Mouse (Mus musculus): ENCODE measurements around the gene Bmp8a.
A peak's percentile ranks its signal among the peaks of the same experiment; 100 is the strongest.

Bmp8a gene

GRCm38 (mm10) chr4:123284731-123285624 is 58.1 kb downstream of the Bmp8a start:
- DNase-seq = peak in 1 of 2 experiments; percentile 14

- peak; percentile 23 to 33 for DNase-seq
These were observed 59.4 kb downstream of the Bmp8a start for GRCm38 (mm10) chr4:123283675-123284064.

- peak; percentile 53 to 67 for DNase-seq
These were observed 60.0 kb downstream of the Bmp8a start for GRCm38 (mm10) chr4:123282915-123283674.

DNA sequence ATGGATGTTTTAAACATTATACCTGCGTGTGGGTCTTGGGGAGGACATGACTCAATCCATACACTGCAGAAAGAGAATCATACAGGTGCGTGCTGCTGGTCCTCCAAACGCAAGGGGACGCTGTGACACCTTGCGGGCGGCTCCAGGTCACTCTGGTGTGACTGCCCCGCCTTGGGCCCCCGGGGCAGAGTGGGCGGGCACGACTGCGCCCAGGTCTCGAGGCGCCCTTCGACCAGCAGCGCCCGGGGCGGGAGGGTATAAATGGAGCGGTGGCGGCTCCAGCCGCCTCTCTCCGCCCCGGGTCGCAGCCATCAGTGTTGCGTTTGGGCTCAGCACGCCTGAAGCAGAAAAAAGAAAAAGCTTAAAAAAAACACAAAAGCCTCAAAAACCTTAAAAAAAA is 60.6 kb downstream of the Bmp8a start:
- DNase-seq = peak; percentile 93 to 95

DNA sequence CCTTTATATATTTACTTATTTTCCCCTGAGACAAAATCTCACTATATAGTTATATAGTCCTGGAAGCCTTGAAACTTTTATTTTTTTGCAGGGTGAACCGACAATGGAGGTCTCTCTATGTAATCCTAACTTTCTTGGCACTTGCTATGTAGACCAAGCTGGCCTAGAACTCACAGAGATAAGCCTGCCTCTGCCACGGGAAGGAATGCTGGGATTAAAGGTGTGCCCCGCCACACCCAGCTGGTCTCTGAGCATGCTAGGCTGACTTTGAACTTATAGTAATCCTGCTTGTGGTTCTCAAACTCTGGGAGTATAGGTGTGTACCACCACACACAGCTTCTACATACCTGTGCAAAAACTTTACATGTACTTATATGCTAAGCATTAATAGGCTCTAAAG is 62.9 kb downstream of the Bmp8a start:
- DNase-seq = no peak

- DNase-seq = no peak
These were observed 72.0 kb downstream of the Bmp8a start for GRCm38 (mm10) chr4:123271063-123271462.

Data from lung, postnatal 4 days (tissue).